20 mouse cellular contexts compared by ENCODE assay signal in genomic region chr5:132388746-132389145, GRCm38 (mm10).
DNase-seq lines count a peak whose midpoint lies in the region; ATAC-seq and TF ChIP-seq lines count a peak whose summit lies in the region.
"Had no signal": no experiment of that assay in that cellular context is flagged by ENCODE, and none has a peak within 500 bp of the region (broad histone marks: within the 10 kb centered on the region; RNA-seq: fewer than 3 reads in every experiment).

No protein-coding gene starts in this region.

- no peak for DNase-seq in gastrocnemius, adult 2 months
- DNase-seq in gastrocnemius, postnatal 10 days = no peak
- DNase-seq in liver, postnatal 0 days = no peak
- no peak for DNase-seq in liver
- DNase-seq in cerebellum, adult 8-10 months = peak; percentile 32
- DNase-seq in adrenal gland, adult 2 months = no peak
- DNase-seq in lung, postnatal 14 days = no peak
- DNase-seq: B cell, adult 2 months; gastrocnemius, postnatal 14 days; kidney, adult 2 months; kidney, postnatal 10 days; lung, embryonic 14.5 days; lung, postnatal 4 days; retina, postnatal 1 day; thymus, adult 18-20 months; thymus, postnatal 4 days had no signal

- no peak for ATAC-seq in liver, postnatal 0 days
- ATAC-seq: liver, embryonic 12.5 days; midbrain, embryonic 16.5 days had no signal

- no peak for TF ChIP-seq EP300 in liver, postnatal 0 days (IDR thresholded peaks at IDR 0.05; ENCODE audit: low read depth)

- H3K4me2 ChIP-seq in liver, postnatal 0 days (ENCODE audit: low read depth, low read length) = no peak overlapping the region
- H3K4me2 ChIP-seq: embryonic facial prominence, embryonic 15.5 days; liver, embryonic 12.5 days; lung, embryonic 14.5 days; neural tube, embryonic 15.5 days had no signal

- 0 out of 2 replicates have a peak, but pooled peaks cover 4% of the 10 kb centered on the region for H3K4me1 ChIP-seq in liver, postnatal 0 days (ENCODE audit: insufficient read depth)

- no peak overlapping the region for H3K27ac ChIP-seq in gastrocnemius, adult 2 months
- H3K27ac ChIP-seq in liver, postnatal 0 days (ENCODE audit: low read depth) = no peak overlapping the region
- H3K27ac ChIP-seq: embryonic facial prominence, embryonic 15.5 days; liver, embryonic 12.5 days; neural tube, embryonic 15.5 days had no signal

- H3K9me3 ChIP-seq in liver, postnatal 0 days (ENCODE audit: low read length) = no peaks in the 10 kb centered on the region
- H3K9me3 ChIP-seq: embryonic facial prominence, embryonic 15.5 days; liver, embryonic 12.5 days; neural tube, embryonic 15.5 days had no signal

- H3K9ac ChIP-seq in liver, postnatal 0 days (replicated peaks) = no peak overlapping the region
- H3K9ac ChIP-seq: embryonic facial prominence, embryonic 15.5 days; liver, embryonic 12.5 days; lung, embryonic 14.5 days; neural tube, embryonic 15.5 days had no signal

- no peak overlapping the region for H3K4me3 ChIP-seq in gastrocnemius, adult 2 months
- H3K4me3 ChIP-seq in liver, postnatal 0 days (ENCODE audit: low read depth, low read length) = no peak overlapping the region
- H3K4me3 ChIP-seq: embryonic facial prominence, embryonic 15.5 days; liver, embryonic 12.5 days; neural tube, embryonic 15.5 days had no signal

- H3K27me3 ChIP-seq in liver, postnatal 0 days (ENCODE audit: insufficient read depth, low read length) = no peaks in the 10 kb centered on the region
- H3K27me3 ChIP-seq: embryonic facial prominence, embryonic 15.5 days; liver, embryonic 12.5 days; neural tube, embryonic 15.5 days had no signal

- TF ChIP-seq CTCF in gastrocnemius, adult 2 months (IDR thresholded peaks at IDR 0.05) = peak; percentile 13; the same call in 1 of the 2 replicates
- 0 out of 2 replicates have a peak, but pooled peaks have one; percentile 19 for TF ChIP-seq CTCF in liver, postnatal 0 days (IDR thresholded peaks at IDR 0.05; ENCODE audit: low read depth)

- intact Hi-C loops in gastrocnemius, adult 2 months (cut with DNase I) = no loop called here

- 79% methylated on average over 5 of the region's 5 CpGs for WGBS in liver, postnatal 0 days (ENCODE audit: insufficient replicate concordance)

- no peaks in the 10 kb centered on the region for H3K36me3 ChIP-seq in liver, postnatal 0 days (replicated peaks; ENCODE audit: insufficient read depth, low read length)
- H3K36me3 ChIP-seq: embryonic facial prominence, embryonic 15.5 days; liver, embryonic 12.5 days; neural tube, embryonic 15.5 days had no signal
